Mouse (Mus musculus) CH12.LX (cell line): ENCODE data around the gene Fhit. TPM values are rescaled to one million over a fixed set of nuclear protein-coding genes. Genes with fewer than 3 reads are reported as not detected.

ENCODE experiments used
- DNase-seq: peaks from one replicate; pipeline ENCODE4 v3.0.0-alpha.2; 2013; ENCODE audit errors: extremely low read depth
- H3K27ac ChIP-seq: 2 replicates; pipeline ENCODE4 v1.5.1; 2012; ENCODE audit warnings: low read depth, mild to moderate bottlenecking, control low read depth, moderate library complexity; ENCODE audit not compliant: insufficient read depth
- H3K27me3 ChIP-seq: replicated peaks from 2 replicates; pipeline ENCODE3; 2012; ENCODE audit warnings: inconsistent platforms
- H3K36me3 ChIP-seq, 2 experiments: replicated peaks in 1 of 2; 2 replicates each; pipeline versions ENCODE3 to v1.6.1; 2012; ENCODE audit warnings: inconsistent platforms in 1 of 2, low read length in 1 of 2, mild to moderate bottlenecking in 1 of 2, mixed read lengths in 1 of 2, moderate library complexity in 1 of 2; ENCODE audit not compliant: control insufficient read depth in 1 of 2, insufficient read depth in 1 of 2
- H3K4me1 ChIP-seq, 2 experiments: 2 replicates each; pipeline ENCODE4 v1.6.1; 2012; ENCODE audit warnings: inconsistent platforms in 1 of 2, moderate library complexity in 1 of 2; ENCODE audit not compliant: insufficient read depth in 2 of 2, control insufficient read depth in 1 of 2
- H3K4me2 ChIP-seq: 2 replicates; pipeline ENCODE4 v1.6.1; 2012; ENCODE audit warnings: low read depth, mild to moderate bottlenecking, control low read depth; ENCODE audit not compliant: poor library complexity, insufficient read depth, severe bottlenecking
- H3K4me3 ChIP-seq, 3 experiments: fragments of 150-350 bp in 1 of 3; sonication (generic) in 1 of 3; replicated peaks in 1 of 3; 2 replicates each; pipeline versions ENCODE3 to v1.5.1; 2011 to 2012; ENCODE audit warnings: low read depth in 2 of 3, low read length in 2 of 3, mild to moderate bottlenecking in 2 of 3, moderate library complexity in 2 of 3, control low read depth in 1 of 3, improper control_type of control experiment in 1 of 3, inconsistent platforms in 1 of 3, mixed read lengths in 1 of 3; ENCODE audit not compliant: poor library complexity in 1 of 3
- H3K79me2 ChIP-seq: replicated peaks from 2 replicates; pipeline ENCODE4 v1.6.1; 2012; ENCODE audit warnings: mild to moderate bottlenecking, moderate library complexity; ENCODE audit not compliant: control insufficient read depth, poor library complexity, insufficient read depth, severe bottlenecking; ENCODE audit errors: extremely low read depth
- H3K9ac ChIP-seq: 2 replicates; pipeline ENCODE4 v1.6.1; 2012; ENCODE audit warnings: low read depth, mild to moderate bottlenecking, control low read depth, moderate library complexity; ENCODE audit not compliant: insufficient read depth
- H3K9me3 ChIP-seq: replicated peaks from 2 replicates; pipeline ENCODE3; 2012; ENCODE audit warnings: low read length, inconsistent platforms, mixed read lengths
- BHLHE40 ChIP-seq: IDR thresholded peaks from 2 replicates; pipeline ENCODE4 v1.6.1; 2011; ENCODE audit warnings: mild to moderate bottlenecking, low read depth, low read length, improper control_type of control experiment
- E2F4 ChIP-seq: IDR thresholded peaks from 2 replicates; pipeline ENCODE4 v1.6.1; 2011; ENCODE audit warnings: low read depth, low read length, improper control_type of control experiment; ENCODE audit not compliant: insufficient replicate concordance
- ELF1 ChIP-seq: IDR thresholded peaks from 2 replicates; pipeline ENCODE4 v1.6.1; 2014; ENCODE audit warnings: low read depth, mild to moderate bottlenecking, inconsistent platforms, low read length, improper control_type of control experiment
- ETS1 ChIP-seq: conservative IDR thresholded peaks from 2 replicates; pipeline ENCODE4 v1.6.1; 2012; ENCODE audit warnings: low read depth, mild to moderate bottlenecking, inconsistent platforms, low read length, improper control_type of control experiment, moderate library complexity
- GABPA ChIP-seq: IDR thresholded peaks from 2 replicates; pipeline ENCODE4 v1.6.1; 2012; ENCODE audit warnings: low read depth, low read length, improper control_type of control experiment, inconsistent platforms; ENCODE audit not compliant: insufficient replicate concordance
- JUN ChIP-seq: IDR thresholded peaks from 2 replicates; pipeline ENCODE4 v1.6.1; 2011; ENCODE audit warnings: low read depth, mild to moderate bottlenecking, low read length, improper control_type of control experiment, moderate library complexity; ENCODE audit not compliant: insufficient read depth
- MAX ChIP-seq: IDR thresholded peaks from 2 replicates; pipeline ENCODE4 v1.6.1; 2011; ENCODE audit warnings: low read length, improper control_type of control experiment
- MAZ ChIP-seq: IDR thresholded peaks from 2 replicates; pipeline ENCODE4 v1.6.1; 2012; ENCODE audit warnings: low read depth, mild to moderate bottlenecking, inconsistent platforms, low read length, improper control_type of control experiment, moderate library complexity
- MEF2A ChIP-seq: IDR thresholded peaks from 2 replicates; pipeline ENCODE4 v1.6.1; 2014; ENCODE audit warnings: low read depth, mild to moderate bottlenecking, inconsistent platforms, low read length, improper control_type of control experiment, borderline replicate concordance
- POLR2AphosphoS2 ChIP-seq: IDR thresholded peaks from 2 replicates; pipeline ENCODE4 v1.6.1; 2011; ENCODE audit warnings: low read depth, low read length, improper control_type of control experiment
- RCOR1 ChIP-seq: conservative IDR thresholded peaks from 2 replicates; pipeline ENCODE4 v1.6.1; 2012; ENCODE audit warnings: low read depth, mild to moderate bottlenecking, inconsistent platforms, low read length, improper control_type of control experiment
- USF1 ChIP-seq: IDR thresholded peaks from 2 replicates; pipeline ENCODE4 v1.6.1; 2014; ENCODE audit warnings: low read depth, mild to moderate bottlenecking, inconsistent platforms, low read length, improper control_type of control experiment
- ZC3H11A ChIP-seq: IDR thresholded peaks from 2 replicates; pipeline ENCODE4 v1.6.1; 2012; ENCODE audit warnings: low read depth, mild to moderate bottlenecking, inconsistent platforms, low read length, improper control_type of control experiment
- dilution Hi-C: fragments of 300-500 bp; cut with MboI; formaldehyde crosslinking; loops from 2 replicates; pipeline ENCODE4 v1.14.3; 2020; ENCODE audit warnings: low sequenced_read_pairs; ENCODE audit not compliant: extremely low pct_unique_long_range_greater_than_20kb, extremely low pct_ligation_motif_present
- in situ Hi-C: fragments of 300-500 bp; cut with MboI; formaldehyde crosslinking; loops from 3 replicates; pipeline ENCODE4 v1.14.3; 2019; ENCODE audit warnings: low sequenced_read_pairs, low pct_ligation_motif_present, low pct_unique_long_range_greater_than_20kb, mixed read lengths
- polyA plus RNA-seq: library from polyadenylated mRNA; unstranded; fragments of >175 nt; gene quantifications from 2 replicates; pipeline ENCODE4 v1.2.1, GENCODE M21; 2012; ENCODE audit warnings: low read depth; ENCODE audit not compliant: insufficient read length
- total RNA-seq, 2 experiments: library from RNA; depleted of rRNA; stranded (reverse); fragments of 300-350 nt in 1 of 2; fragments of >200 nt in 1 of 2; gene quantifications; 2 replicates each; pipeline ENCODE4 v1.2.3; 2012 to 2014

Gene Fhit
- total and polyA plus RNA-seq, 3 experiments: 0.64 to 1.9 (median 0.64) TPM

DNA sequence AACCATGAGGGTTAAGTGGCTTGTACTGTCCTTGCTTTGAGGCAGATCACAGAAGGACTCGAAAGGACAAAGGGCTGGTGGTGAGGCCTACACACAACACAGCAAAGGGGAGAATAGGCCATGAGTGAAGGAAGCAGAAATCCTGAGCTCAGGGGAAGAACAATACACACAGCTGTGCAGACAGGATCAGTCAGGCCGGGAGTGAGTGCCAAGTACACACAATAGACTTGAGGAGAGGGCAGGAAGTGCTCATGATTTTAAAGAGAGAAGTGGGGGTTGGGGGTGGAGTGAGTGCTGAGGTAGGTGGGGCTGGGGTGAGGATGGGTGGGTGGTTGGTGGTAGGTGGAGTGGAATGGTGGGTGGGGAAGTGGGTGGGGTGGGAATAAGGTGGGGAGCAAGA is 635.0 kb downstream of the Fhit start:
- TF ChIP-seq E2F4 (no peak), ETS1 (no peak), ELF1 (no peak), GABPA (no peak), MEF2A (no peak)
- H3K36me3 ChIP-seq: no peaks in the 10 kb centered on the region
- in situ Hi-C loops (no loop called here), dilution Hi-C loops (no loop called here)
- no peak overlapping the region for H3K4me2 ChIP-seq
- peaks cover 0 to 3% of the 10 kb centered on the region in 2 experiments; a peak in 2 of 4 replicates for H3K4me1 ChIP-seq
- no peaks in the 10 kb centered on the region for H3K27me3 ChIP-seq
- DNase-seq: no peak
- no peak overlapping the region for H3K4me3 ChIP-seq
- H3K79me2 ChIP-seq: no peaks in the 10 kb centered on the region
- no peak overlapping the region for H3K9ac ChIP-seq
- H3K9me3 ChIP-seq: no peaks in the 10 kb centered on the region
- no peak overlapping the region for H3K27ac ChIP-seq

DNA sequence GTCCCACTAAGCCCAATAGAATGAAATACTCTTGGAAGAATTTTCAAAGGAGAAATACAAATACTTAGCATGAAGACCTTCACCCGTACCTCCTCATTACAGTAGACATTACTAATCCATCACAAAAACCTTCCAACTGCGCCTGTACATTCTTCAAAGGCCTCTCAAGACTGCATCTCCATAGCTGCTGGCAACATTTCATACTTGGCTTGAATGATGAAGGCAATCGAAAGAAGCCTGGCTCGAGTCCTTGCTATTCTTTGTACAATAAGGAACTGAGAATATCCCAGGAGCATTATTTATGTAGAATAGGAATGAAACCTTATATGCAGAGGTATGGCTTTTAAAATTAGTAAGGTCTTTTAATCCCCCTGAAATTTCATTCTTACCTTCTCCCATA is 636.0 kb downstream of the Fhit start:
- Histone ChIP-seq H3K4me1 (peaks cover 0 to 3% of the 10 kb centered on the region in 2 experiments; a peak in 2 of 4 replicates), H3K4me2 (no peak overlapping the region), H3K9ac (no peak overlapping the region), H3K9me3 (no peaks in the 10 kb centered on the region), H3K4me3 (no peak overlapping the region), H3K27ac (no peak overlapping the region), H3K27me3 (no peaks in the 10 kb centered on the region), H3K79me2 (no peaks in the 10 kb centered on the region), H3K36me3 (no peaks in the 10 kb centered on the region)
- DNase-seq: no peak
- in situ Hi-C loops: no loop called here
- dilution Hi-C loops: no loop called here
- TF ChIP-seq BHLHE40: no peak
- no peak for TF ChIP-seq E2F4

DNA sequence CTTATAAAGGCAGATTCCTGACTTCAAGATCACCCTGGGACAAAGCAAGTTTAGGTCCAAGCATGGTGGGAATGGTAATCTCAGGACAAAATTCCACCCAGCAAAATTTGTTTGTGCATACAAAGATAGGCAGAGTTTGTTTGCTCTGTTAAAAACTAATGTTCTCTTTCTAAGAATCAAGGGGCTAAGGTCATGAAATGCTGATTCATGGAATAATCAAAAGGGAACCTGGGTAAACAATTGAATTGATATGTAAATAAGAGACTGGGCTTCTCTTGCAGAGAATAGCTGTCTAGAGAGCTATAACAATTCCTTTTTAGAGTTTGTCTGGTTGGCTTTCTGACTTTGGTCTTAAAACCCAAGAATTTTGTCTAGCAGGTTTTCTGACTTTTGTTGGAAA is 647.8 kb downstream of the Fhit start:
- no peaks in the 10 kb centered on the region for H3K4me1 ChIP-seq
- H3K79me2 ChIP-seq: no peaks in the 10 kb centered on the region
- in situ Hi-C loops: no loop called here
- H3K36me3 ChIP-seq: no peaks in the 10 kb centered on the region
- H3K27ac ChIP-seq: no peak overlapping the region
- no peak for TF ChIP-seq MAX
- no peak for TF ChIP-seq POLR2AphosphoS2
- no peak for TF ChIP-seq E2F4
- no peak for TF ChIP-seq MAZ
- TF ChIP-seq JUN: no peak
- no peak for TF ChIP-seq ZC3H11A
- no peak for TF ChIP-seq RCOR1
- no peak for TF ChIP-seq ETS1
- no peak for TF ChIP-seq USF1
- H3K27me3 ChIP-seq: no peaks in the 10 kb centered on the region
- no peak overlapping the region for H3K9ac ChIP-seq
- DNase-seq: no peak
- dilution Hi-C loops: no loop called here
- H3K4me2 ChIP-seq: no peak overlapping the region
- no peaks in the 10 kb centered on the region for H3K9me3 ChIP-seq
- H3K4me3 ChIP-seq: no peak overlapping the region
